Mouse (Mus musculus) frontal cortex, postnatal 36 days (tissue): Measurements from ENCODE around the gene Dab2ip.

Source experiments
- DNase-seq, 2 experiments: peaks; one replicate each; pipeline ENCODE4 v3.0.0; 2022; ENCODE audit warnings: low spot score in 2 of 2

The Dab2ip gene

GRCm38 (mm10) chr2:35558826-35559550 lies 922 bp downstream of the Dab2ip start:
- no peak for DNase-seq

- no peak for DNase-seq
Observed at GRCm38 (mm10) chr2:35559551-35559835, 1.4 kb downstream of the Dab2ip start.

- no peak for DNase-seq
Observed at GRCm38 (mm10) chr2:35563722-35564121, 5.7 kb downstream of the Dab2ip start.

- no peak for DNase-seq
Observed at GRCm38 (mm10) chr2:35565051-35565836, 7.2 kb downstream of the Dab2ip start.

- DNase-seq: no peak
Observed at GRCm38 (mm10) chr2:35566957-35567693, 9.1 kb downstream of the Dab2ip start.

- DNase-seq: no peak
Observed at GRCm38 (mm10) chr2:35567694-35568149, 9.7 kb downstream of the Dab2ip start.

- DNase-seq: no peak
Observed at GRCm38 (mm10) chr2:35570743-35571142, 12.7 kb downstream of the Dab2ip start.

- no peak for DNase-seq
Observed at GRCm38 (mm10) chr2:35574643-35575042, 16.6 kb downstream of the Dab2ip start.

- DNase-seq: no peak
Observed at GRCm38 (mm10) chr2:35576675-35577074, 18.6 kb downstream of the Dab2ip start.

GRCm38 (mm10) chr2:35580111-35580510 lies 22.0 kb downstream of the Dab2ip start:
- no peak for DNase-seq

GRCm38 (mm10) chr2:35581501-35582340 lies 23.7 kb downstream of the Dab2ip start:
- DNase-seq: peak; percentile 9 to 38

GRCm38 (mm10) chr2:35582341-35582941 lies 24.4 kb downstream of the Dab2ip start:
- peak in 1 of 2 experiments; percentile 45 for DNase-seq

GRCm38 (mm10) chr2:35583406-35583805 lies 25.3 kb downstream of the Dab2ip start:
- no peak for DNase-seq

- no peak for DNase-seq
Observed at GRCm38 (mm10) chr2:35584011-35584410, 25.9 kb downstream of the Dab2ip start.

- no peak for DNase-seq
Observed at GRCm38 (mm10) chr2:35588368-35588767, 30.3 kb downstream of the Dab2ip start.

- no peak for DNase-seq
Observed at GRCm38 (mm10) chr2:35589385-35589784, 31.3 kb downstream of the Dab2ip start.

- DNase-seq: no peak
Observed at GRCm38 (mm10) chr2:35589800-35590199, 31.7 kb downstream of the Dab2ip start.

- DNase-seq: no peak
Observed at GRCm38 (mm10) chr2:35591961-35592724, 34.1 kb downstream of the Dab2ip start.

- no peak for DNase-seq
Observed at GRCm38 (mm10) chr2:35592725-35593392, 34.8 kb downstream of the Dab2ip start.

- DNase-seq: no peak
Observed at GRCm38 (mm10) chr2:35593889-35594288, 35.8 kb downstream of the Dab2ip start.
